Mouse (Mus musculus): ENCODE data around the gene Etfbkmt. TPM values are rescaled to one million over a fixed set of nuclear protein-coding genes. Genes with fewer than 3 reads are reported as not detected.
"Not testable (repeated sequence)": the region's sequence is repeated elsewhere in the genome, so short reads cannot be mapped to it uniquely, and the experiment has no call there.

Etfbkmt gene
- polyA plus RNA-seq, 1 experiment from 2014 or later, result 8.3 TPM

DNA sequence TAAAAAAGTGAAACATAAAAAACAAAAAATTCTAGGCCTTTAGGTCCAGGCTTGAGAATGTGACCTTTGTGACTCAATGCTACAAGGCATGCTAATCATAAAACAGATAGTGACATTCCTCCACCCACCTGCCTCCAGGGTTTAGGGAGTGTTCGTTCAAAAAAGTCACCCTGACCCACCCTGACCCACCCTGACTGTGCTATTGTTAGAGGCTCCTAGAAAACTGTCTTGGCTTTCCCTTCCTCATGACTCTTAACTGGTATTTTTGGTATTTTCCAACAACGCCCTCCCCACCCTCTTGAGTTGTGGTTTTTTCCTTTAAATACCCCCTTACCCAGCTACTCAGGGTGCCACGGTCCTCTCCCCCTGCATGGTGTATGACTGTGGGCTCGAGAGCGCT is 52.3 kb downstream of the Etfbkmt start:
- WGBS, result 88% methylated on average over 5 of the region's 5 CpGs
- H3K4me3 ChIP-seq; H3K9me3 ChIP-seq (replicated peaks); H3K9ac ChIP-seq; H3K4me2 ChIP-seq; H3K27me3 ChIP-seq; ATAC-seq; H3K4me1 ChIP-seq; H3K36me3 ChIP-seq (ENCODE audit: poor library complexity, severe bottlenecking); H3K27ac ChIP-seq: not testable (repeated sequence)

DNA sequence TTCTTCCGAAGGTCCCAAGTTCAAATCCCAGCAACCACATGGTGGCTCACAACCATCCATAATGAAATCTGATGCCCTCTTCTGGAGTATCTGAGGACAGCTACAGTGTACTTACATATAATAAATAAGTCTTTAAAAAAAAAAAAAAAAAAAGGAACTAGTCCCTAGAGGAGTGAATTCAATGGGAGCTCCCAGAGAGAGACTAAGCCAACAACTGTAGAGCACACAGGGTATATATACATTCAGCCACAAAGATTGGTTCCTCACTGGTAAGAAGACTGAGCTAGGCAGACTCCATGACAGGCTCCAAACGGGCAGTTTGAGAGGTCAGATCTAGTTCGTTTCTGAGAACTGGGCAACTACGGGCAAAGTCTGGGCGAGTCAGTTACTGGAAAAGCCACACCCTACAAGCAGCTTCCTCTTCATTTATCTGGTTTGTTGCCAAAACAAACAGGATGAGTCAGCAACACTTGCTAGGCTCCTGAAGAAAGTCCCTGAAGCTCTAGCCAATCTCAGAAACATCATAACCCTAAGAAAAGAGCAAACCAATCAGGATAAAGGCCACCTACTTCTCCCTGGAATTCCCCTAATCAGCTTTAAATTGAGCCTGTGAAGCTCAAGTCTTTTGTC is 53.7 kb downstream of the Etfbkmt start:
- no peak overlapping the region for H3K9ac ChIP-seq
- H3K4me3 ChIP-seq, result no peak overlapping the region
- no peaks in the 10 kb centered on the region for H3K4me1 ChIP-seq
- no peaks in the 10 kb centered on the region for H3K27me3 ChIP-seq
- H3K4me2 ChIP-seq, result no peak overlapping the region
- WGBS, result 70% methylated on average over 5 of the region's 5 CpGs
- no peak overlapping the region for H3K27ac ChIP-seq
- no peaks in the 10 kb centered on the region for H3K9me3 ChIP-seq (replicated peaks)
- H3K36me3 ChIP-seq (ENCODE audit: poor library complexity, severe bottlenecking), result no peaks in the 10 kb centered on the region
- no peak for ATAC-seq

DNA sequence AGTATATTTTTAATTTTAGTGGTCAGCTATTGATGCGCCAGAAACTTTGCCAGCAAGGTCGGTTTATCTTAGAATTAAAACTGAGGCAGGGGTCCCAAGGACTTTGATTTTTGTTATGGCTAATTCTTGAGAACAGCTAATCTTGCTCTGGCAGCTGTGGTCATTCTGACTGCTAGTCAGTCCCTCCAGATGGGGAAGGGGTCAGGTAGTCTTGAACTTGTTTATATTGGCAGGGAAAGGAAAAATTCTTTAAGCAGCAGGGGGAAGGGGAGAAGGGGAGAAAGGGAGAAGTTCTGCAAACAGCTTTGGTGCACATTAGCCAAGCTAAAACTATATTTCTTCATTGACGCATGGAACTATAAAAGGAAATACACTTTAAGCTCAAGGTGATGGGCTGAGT is 57.5 kb downstream of the Etfbkmt start:
- Histone ChIP-seq H3K27me3 (no peaks in the 10 kb centered on the region), H3K9ac (no peak overlapping the region), H3K36me3 (ENCODE audit: poor library complexity, severe bottlenecking) (no peaks in the 10 kb centered on the region), H3K4me2 (no peak overlapping the region), H3K4me1 (no peaks in the 10 kb centered on the region), H3K27ac (no peak overlapping the region), H3K4me3 (no peak overlapping the region), H3K9me3 (replicated peaks) (no peaks in the 10 kb centered on the region)
- ATAC-seq, result no peak
- 86% methylated on average over 3 of the region's 3 CpGs for WGBS

DNA sequence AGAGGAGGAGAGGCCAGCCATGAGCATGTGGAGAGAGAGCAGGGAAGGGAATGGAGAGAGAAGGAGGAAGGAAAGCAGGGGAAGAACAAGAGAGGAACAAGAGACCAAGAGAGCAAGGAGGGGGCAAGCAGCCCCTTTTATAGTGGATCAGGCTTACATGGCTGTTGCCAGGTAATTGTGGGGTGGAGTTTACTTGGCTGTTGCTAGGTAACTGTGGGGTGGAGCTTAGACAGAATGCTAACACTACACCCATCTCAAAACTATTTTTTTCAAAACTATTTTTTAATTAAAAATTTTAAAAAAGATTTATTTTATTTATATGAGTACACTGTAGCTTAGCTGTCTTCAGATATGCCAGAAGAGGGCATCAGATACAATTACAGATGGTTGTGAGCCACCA is 58.9 kb downstream of the Etfbkmt start:
- Histone ChIP-seq H3K4me1 (no peaks in the 10 kb centered on the region), H3K9me3 (replicated peaks) (no peaks in the 10 kb centered on the region), H3K27me3 (no peaks in the 10 kb centered on the region), H3K4me3 (no peak overlapping the region), H3K9ac (no peak overlapping the region), H3K4me2 (no peak overlapping the region), H3K27ac (no peak overlapping the region), H3K36me3 (ENCODE audit: poor library complexity, severe bottlenecking) (no peaks in the 10 kb centered on the region)
- no peak for ATAC-seq

Other genes starting within 250 kb of the Etfbkmt start
- gene Caprin2, start 243.6 kb upstream of the Etfbkmt start, polyA plus RNA-seq (2015; fragmentation: Nextera tagmentation; extraction: Ambion mirVana), result 11.0 and 16.0 TPM in 2 replicates
- gene Sinhcaf, start 193.4 kb upstream of the Etfbkmt start, polyA plus RNA-seq (2015; fragmentation: Nextera tagmentation; extraction: Ambion mirVana), result 187 and 207 TPM in 2 replicates
- 13.5 and 13.9 TPM in 2 replicates for gene Dennd5b, start 38.2 kb upstream of the Etfbkmt start, polyA plus RNA-seq (2015; fragmentation: Nextera tagmentation; extraction: Ambion mirVana)
- not detected in 2 replicates for gene Gm10203, start 9.7 kb upstream of the Etfbkmt start, polyA plus RNA-seq (2015; fragmentation: Nextera tagmentation; extraction: Ambion mirVana)
- gene Amn1, start 48.9 kb downstream of the Etfbkmt start, polyA plus RNA-seq (2015; fragmentation: Nextera tagmentation; extraction: Ambion mirVana), result 95.6 and 98.2 TPM in 2 replicates
- gene Resf1, start 169.6 kb downstream of the Etfbkmt start, polyA plus RNA-seq (2015; fragmentation: Nextera tagmentation; extraction: Ambion mirVana), result 39.7 and 45.3 TPM in 2 replicates

All from forebrain, embryonic 13.5 days (tissue).